Mouse (Mus musculus): ENCODE data around the gene Supt5. TPM values are rescaled to one million over a fixed set of nuclear protein-coding genes. Genes with fewer than 3 reads are reported as not detected.

Supt5 gene
- total and polyA plus RNA-seq, 3 experiments: 35.5 to 111 (median 67.3) TPM

- Histone ChIP-seq H3K4me1 (ENCODE audit: control insufficient read depth in 1 of 2, insufficient read depth in 2 of 2) (peaks cover 35 to 70% of the 10 kb centered on the region in 2 experiments), H3K9me3 (replicated peaks; ENCODE audit: low read length) (no peaks in the 10 kb centered on the region), H3K79me2 (replicated peaks; ENCODE audit: control insufficient read depth, extremely low read depth, insufficient read depth, poor library complexity, severe bottlenecking) (peaks cover 4% of the 10 kb centered on the region), H3K27ac (ENCODE audit: insufficient read depth, low read depth) (peak overlapping the region; percentile 97; the same call in 1 of the 2 replicates), H3K9ac (ENCODE audit: insufficient read depth, low read depth) (no peak overlapping the region), H3K36me3 (replicated peaks in 1 of 2; ENCODE audit: control insufficient read depth in 1 of 2, insufficient read depth in 1 of 2, low read length in 1 of 2) (peaks cover 10 to 27% of the 10 kb centered on the region in 2 experiments), H3K27me3 (replicated peaks) (no peaks in the 10 kb centered on the region), H3K4me3 (replicated peaks in 1 of 3; ENCODE audit: low read depth in 2 of 3, low read length in 2 of 3, poor library complexity in 1 of 3) (no peak overlapping the region), H3K4me2 (ENCODE audit: insufficient read depth, low read depth, poor library complexity, severe bottlenecking) (no peak overlapping the region)
- DNase-seq (ENCODE audit: extremely low read depth): no peak
- in situ Hi-C loops (cut with MboI; ENCODE audit: low pct_ligation_motif_present, low pct_unique_long_range_greater_than_20kb, low sequenced_read_pairs): no loop called here
- TF ChIP-seq POLR2AphosphoS2 (IDR thresholded peaks at IDR 0.05; ENCODE audit: low read depth, low read length) (no peak), ZMIZ1 (IDR thresholded peaks at IDR 0.05; ENCODE audit: low read depth, low read length) (no peak), PAX5 (IDR thresholded peaks at IDR 0.05; ENCODE audit: low read length) (no peak), ZNF384 (IDR thresholded peaks at IDR 0.05; ENCODE audit: low read depth, low read length) (no peak), SIN3A (IDR thresholded peaks at IDR 0.05; ENCODE audit: low read length) (no peak), EP300 (IDR thresholded peaks at IDR 0.05; ENCODE audit: low read length) (no peak), POLR2A (IDR thresholded peaks at IDR 0.05; ENCODE audit: low read depth, low read length) (no peak), ETS1 (conservative IDR thresholded peaks at IDR 0.05; ENCODE audit: low read depth, low read length) (no peak), MXI1 (IDR thresholded peaks at IDR 0.05; ENCODE audit: low read depth, low read length) (no peak), MEF2A (IDR thresholded peaks at IDR 0.05; ENCODE audit: borderline replicate concordance, low read depth, low read length) (no peak)
- dilution Hi-C loops (cut with MboI; ENCODE audit: extremely low pct_ligation_motif_present, extremely low pct_unique_long_range_greater_than_20kb, low sequenced_read_pairs): no loop called here
These were observed 45.1 kb upstream of the Supt5 start for GRCm38 (mm10) chr7:28383606-28384005.

GRCm38 (mm10) chr7:28382981-28383396 is 44.4 kb upstream of the Supt5 start:
- peaks cover 35 to 74% of the 10 kb centered on the region in 2 experiments for H3K4me1 ChIP-seq (ENCODE audit: control insufficient read depth in 1 of 2, insufficient read depth in 2 of 2)
- dilution Hi-C loops (cut with MboI; ENCODE audit: extremely low pct_ligation_motif_present, extremely low pct_unique_long_range_greater_than_20kb, low sequenced_read_pairs): no loop called here
- DNase-seq (ENCODE audit: extremely low read depth): no peak
- H3K9ac ChIP-seq (ENCODE audit: insufficient read depth, low read depth): no peak overlapping the region
- H3K79me2 ChIP-seq (replicated peaks; ENCODE audit: control insufficient read depth, extremely low read depth, insufficient read depth, poor library complexity, severe bottlenecking): peaks cover 10% of the 10 kb centered on the region
- peaks cover 5 to 23% of the 10 kb centered on the region in 2 experiments for H3K36me3 ChIP-seq (replicated peaks in 1 of 2; ENCODE audit: control insufficient read depth in 1 of 2, insufficient read depth in 1 of 2, low read length in 1 of 2)
- H3K27me3 ChIP-seq (replicated peaks): no peaks in the 10 kb centered on the region
- H3K4me2 ChIP-seq (ENCODE audit: insufficient read depth, low read depth, poor library complexity, severe bottlenecking): peak overlapping the region; percentile 85; the same call in 1 of the 2 replicates
- in situ Hi-C loops (cut with MboI; ENCODE audit: low pct_ligation_motif_present, low pct_unique_long_range_greater_than_20kb, low sequenced_read_pairs): no loop called here
- peak overlapping the region; percentile 97 for H3K27ac ChIP-seq (ENCODE audit: insufficient read depth, low read depth)
- TF ChIP-seq TCF12 (IDR thresholded peaks at IDR 0.05; ENCODE audit: low read depth, low read length) (peak; percentile 30; the same call in 1 of the 2 replicates), MAZ (IDR thresholded peaks at IDR 0.05; ENCODE audit: low read depth, low read length) (no peak), NRF1 (IDR thresholded peaks at IDR 0.05; ENCODE audit: low read depth, low read length) (no peak), SMC3 (IDR thresholded peaks at IDR 0.05; ENCODE audit: low read depth, low read length) (no peak), CHD2 (IDR thresholded peaks at IDR 0.05; ENCODE audit: low read length) (no peak), ZNF384 (IDR thresholded peaks at IDR 0.05; ENCODE audit: low read depth, low read length) (no peak), E2F4 (IDR thresholded peaks at IDR 0.05; ENCODE audit: insufficient replicate concordance, low read depth, low read length) (0 out of 2 replicates have a peak, but pooled peaks have one; percentile 17), EP300 (IDR thresholded peaks at IDR 0.05; ENCODE audit: low read length) (no peak; the same call in 1 of the 2 replicates), POLR2A (IDR thresholded peaks at IDR 0.05; ENCODE audit: low read depth, low read length) (no peak; the same call in 1 of the 2 replicates), CTCF (conservative IDR thresholded peaks at IDR 0.05 in 1 of 2, IDR thresholded peaks at IDR 0.05 in 1 of 2; ENCODE audit: low read depth in 2 of 2, low read length in 2 of 2) (no peak), NELFE (IDR thresholded peaks at IDR 0.05; ENCODE audit: low read depth, low read length) (0 out of 2 replicates have a peak, but pooled peaks have one; percentile 29), RAD21 (IDR thresholded peaks at IDR 0.05; ENCODE audit: low read depth, low read length) (no peak), RCOR1 (conservative IDR thresholded peaks at IDR 0.05; ENCODE audit: low read depth, low read length) (no peak), ZMIZ1 (IDR thresholded peaks at IDR 0.05; ENCODE audit: low read depth, low read length) (no peak), ZC3H11A (IDR thresholded peaks at IDR 0.05; ENCODE audit: low read depth, low read length) (no peak), ETS1 (conservative IDR thresholded peaks at IDR 0.05; ENCODE audit: low read depth, low read length) (no peak), SIN3A (IDR thresholded peaks at IDR 0.05; ENCODE audit: low read length) (no peak), MXI1 (IDR thresholded peaks at IDR 0.05; ENCODE audit: low read depth, low read length) (no peak), USF1 (IDR thresholded peaks at IDR 0.05; ENCODE audit: low read depth, low read length) (peak; percentile 47), JUND (conservative IDR thresholded peaks at IDR 0.05; ENCODE audit: low read depth, low read length) (no peak), ZKSCAN1 (IDR thresholded peaks at IDR 0.05; ENCODE audit: borderline replicate concordance, low read depth, low read length) (no peak), KAT2A (IDR thresholded peaks at IDR 0.05; ENCODE audit: insufficient replicate concordance, low read length) (no peak), MAX (IDR thresholded peaks at IDR 0.05; ENCODE audit: low read length) (peak; percentile 51), USF2 (conservative IDR thresholded peaks at IDR 0.05; ENCODE audit: low read depth, low read length) (peak; percentile 64), HCFC1 (IDR thresholded peaks at IDR 0.05; ENCODE audit: low read depth, low read length) (0 out of 2 replicates have a peak, but pooled peaks have one; percentile 5), MAFK (IDR thresholded peaks at IDR 0.05; ENCODE audit: insufficient replicate concordance, low read length) (0 out of 2 replicates have a peak, but pooled peaks have one; percentile 5), POLR2AphosphoS2 (IDR thresholded peaks at IDR 0.05; ENCODE audit: low read depth, low read length) (no peak), MYC (IDR thresholded peaks at IDR 0.05; ENCODE audit: low read depth, low read length) (no peak), CHD1 (IDR thresholded peaks at IDR 0.05; ENCODE audit: low read depth, low read length) (no peak; the same call in 1 of the 2 replicates)
- H3K9me3 ChIP-seq (replicated peaks; ENCODE audit: low read length): no peaks in the 10 kb centered on the region
- H3K4me3 ChIP-seq (replicated peaks in 1 of 3; ENCODE audit: low read depth in 2 of 3, low read length in 2 of 3, poor library complexity in 1 of 3): peak overlapping the region in 1 of 3 experiments; percentile 13
